Mouse (Mus musculus) small intestine, adult 2 months (tissue): ENCODE measurements at regions not wholly inside any gene's neighbourhood (a gene's known extent, or its start where the extent isn't known, plus 50 kb on each side); places are given as distances from the start of the nearest gene placed in this dataset.

Experiments
- CTCF ChIP-seq: fragments of 200-500 bp; IDR thresholded peaks from 2 replicates; pipeline ENCODE4 v1.5.1; 2012; ENCODE audit warnings: low read depth, mild to moderate bottlenecking, control low read depth, inconsistent platforms, low read length, moderate library complexity, mixed read lengths; ENCODE audit not compliant: insufficient replicate concordance, insufficient read length; ENCODE audit errors: extremely low read depth
- POLR2A ChIP-seq: fragments of 200-500 bp; IDR thresholded peaks from 2 replicates; pipeline ENCODE4 v1.6.1; 2012; ENCODE audit warnings: low read depth, mild to moderate bottlenecking, control low read depth, inconsistent platforms, low read length, moderate library complexity

DNA sequence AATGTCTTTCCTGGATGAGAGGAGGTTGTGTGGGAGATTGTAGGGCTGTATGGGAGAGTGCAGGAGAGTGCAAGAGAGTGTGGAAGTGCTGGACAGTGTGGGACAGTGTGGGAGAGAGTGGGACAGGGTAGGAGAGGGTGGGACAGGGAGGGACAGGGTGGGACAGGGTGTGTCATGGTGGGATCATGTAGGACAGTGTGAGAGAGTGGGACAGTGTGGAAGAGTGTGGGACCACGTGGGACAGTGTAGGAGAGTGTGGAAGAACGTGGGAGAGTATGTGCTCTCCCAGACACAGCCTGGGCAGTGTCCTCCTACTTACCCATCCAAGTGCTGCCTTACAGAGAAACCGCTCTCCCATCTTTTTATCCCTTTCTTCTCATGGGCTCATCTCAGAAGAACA lies 78.9 kb downstream of the Rps15a start:
- TF ChIP-seq CTCF: no peak
- TF ChIP-seq POLR2A: no peak
